Mouse (Mus musculus): Measurements from ENCODE around the gene Dusp16.
"Not testable (repeated sequence)": the region's sequence is repeated elsewhere in the genome, so short reads cannot be mapped to it uniquely, and the experiment has no call there.

The Dusp16 gene

GRCm38 (mm10) chr6:134700451-134701210 is 91.8 kb downstream of the Dusp16 start:
- peak; percentile 22 for DNase-seq (ENCODE audit: low read depth, low spot score)

GRCm38 (mm10) chr6:134698243-134698642 is 94.2 kb downstream of the Dusp16 start:
- no peak for DNase-seq (ENCODE audit: low read depth, low spot score)

GRCm38 (mm10) chr6:134696554-134696953 is 95.9 kb downstream of the Dusp16 start:
- no peak for DNase-seq (ENCODE audit: low read depth, low spot score)

- no peak for DNase-seq (ENCODE audit: low read depth, low spot score)
Observed at GRCm38 (mm10) chr6:134696146-134696545, 96.3 kb downstream of the Dusp16 start.

- no peak for DNase-seq (ENCODE audit: low read depth, low spot score)
Observed at GRCm38 (mm10) chr6:134695625-134696024, 96.8 kb downstream of the Dusp16 start.

GRCm38 (mm10) chr6:134694988-134695387 is 97.4 kb downstream of the Dusp16 start:
- no peak for DNase-seq (ENCODE audit: low read depth, low spot score)

- DNase-seq (ENCODE audit: low read depth, low spot score): no peak
Observed at GRCm38 (mm10) chr6:134694498-134694897, 97.9 kb downstream of the Dusp16 start.

GRCm38 (mm10) chr6:134685515-134685914 is 106.9 kb downstream of the Dusp16 start:
- no peak for DNase-seq (ENCODE audit: low read depth, low spot score)

GRCm38 (mm10) chr6:134685040-134685439 is 107.4 kb downstream of the Dusp16 start:
- DNase-seq (ENCODE audit: low read depth, low spot score): no peak

GRCm38 (mm10) chr6:134684354-134684915 is 108.0 kb downstream of the Dusp16 start:
- no peak for DNase-seq (ENCODE audit: low read depth, low spot score)

GRCm38 (mm10) chr6:134679330-134679729 is 113.1 kb downstream of the Dusp16 start:
- DNase-seq (ENCODE audit: low read depth, low spot score): not testable (repeated sequence)

- DNase-seq (ENCODE audit: low read depth, low spot score): no peak
Observed at GRCm38 (mm10) chr6:134678037-134678436, 114.4 kb downstream of the Dusp16 start.

- DNase-seq (ENCODE audit: low read depth, low spot score): no peak
Observed at GRCm38 (mm10) chr6:134677504-134677903, 114.9 kb downstream of the Dusp16 start.

- DNase-seq (ENCODE audit: low read depth, low spot score): not testable (repeated sequence)
Observed at GRCm38 (mm10) chr6:134673712-134674111, 118.7 kb downstream of the Dusp16 start.

- DNase-seq (ENCODE audit: low read depth, low spot score): no peak
Observed at GRCm38 (mm10) chr6:134670881-134671411, 121.5 kb downstream of the Dusp16 start.

GRCm38 (mm10) chr6:134669179-134669865 is 123.1 kb downstream of the Dusp16 start:
- DNase-seq (ENCODE audit: low read depth, low spot score): no peak

GRCm38 (mm10) chr6:134668519-134668918 is 123.9 kb downstream of the Dusp16 start:
- no peak for DNase-seq (ENCODE audit: low read depth, low spot score)

- no peak for DNase-seq (ENCODE audit: low read depth, low spot score)
Observed at GRCm38 (mm10) chr6:134665817-134666216, 126.6 kb downstream of the Dusp16 start.

All from A20 (cell line).